Mouse (Mus musculus): ENCODE measurements around the gene Lmo4. TPM values are rescaled to one million over a fixed set of nuclear protein-coding genes. Genes with fewer than 3 reads are reported as not detected.

The Lmo4 gene
- total and polyA plus RNA-seq, 2 experiments from 2014 or later = 34.7 to 61.9 TPM

DNA sequence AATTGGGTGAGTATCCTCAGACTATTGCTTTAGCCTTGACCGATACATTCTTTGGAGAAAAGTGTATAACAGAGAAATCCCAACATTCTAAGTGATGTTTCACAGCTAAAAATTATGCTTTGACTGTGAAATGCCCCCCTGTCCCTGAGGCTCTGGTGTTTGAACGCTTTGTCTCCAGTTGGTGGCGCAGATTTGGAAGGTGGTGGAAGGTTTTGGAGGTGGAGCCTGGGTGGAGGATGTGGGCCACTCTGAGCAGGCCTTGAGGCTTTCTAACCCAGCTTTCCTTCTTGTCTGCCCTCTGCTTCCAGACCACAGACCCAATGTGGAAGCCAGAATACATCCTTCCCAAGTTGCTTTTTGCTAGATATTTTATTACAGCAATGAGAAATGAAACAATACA is 57.8 kb downstream of the Lmo4 start:
- ATAC-seq (ENCODE audit: insufficient read depth, low read depth) (no peak), DNase-seq (ENCODE audit: low spot score) (no peak)
- no peak overlapping the region for H3K9ac ChIP-seq (replicated peaks; ENCODE audit: low read depth, low read length)
- H3K4me2 ChIP-seq (ENCODE audit: low read depth, low read length) = no peak overlapping the region
- H3K4me1 ChIP-seq (ENCODE audit: control insufficient read depth, insufficient read depth) = no peaks in the 10 kb centered on the region
- no peak overlapping the region for H3K4me3 ChIP-seq (ENCODE audit: low read depth, low read length)
- no peaks in the 10 kb centered on the region for H3K27me3 ChIP-seq (ENCODE audit: control insufficient read depth, insufficient read depth, low read length)
- H3K36me3 ChIP-seq (replicated peaks; ENCODE audit: control insufficient read depth, insufficient read depth, low read length) = no peaks in the 10 kb centered on the region
- no peak for TF ChIP-seq EP300 (IDR thresholded peaks at IDR 0.05; ENCODE audit: low read depth)
- TF ChIP-seq CTCF (IDR thresholded peaks at IDR 0.05; ENCODE audit: low read depth) = no peak
- WGBS = 89% methylated on average over 3 of the region's 3 CpGs
- no peaks in the 10 kb centered on the region for H3K9me3 ChIP-seq (replicated peaks; ENCODE audit: control insufficient read depth, low read length)
- no peak overlapping the region for H3K27ac ChIP-seq (ENCODE audit: low read depth)

DNA sequence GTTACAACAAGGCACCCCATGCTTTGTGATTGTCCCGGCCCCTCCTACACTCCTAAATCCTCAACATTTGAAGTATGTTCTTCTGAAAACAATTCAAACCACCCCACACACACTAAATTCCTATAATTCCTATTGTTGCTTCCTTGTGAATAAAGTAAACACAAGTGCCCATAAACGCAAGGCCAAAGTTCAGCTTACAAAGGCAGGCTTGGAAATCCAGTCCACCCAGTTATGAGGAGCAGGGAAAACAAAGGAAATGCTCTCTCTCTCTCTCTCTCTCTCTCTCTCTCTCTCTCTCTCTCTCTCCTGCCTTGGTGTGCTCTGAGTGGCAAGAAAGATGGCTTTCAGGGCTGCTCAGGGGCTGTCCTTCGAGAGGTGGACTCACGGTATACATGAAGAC is 61.0 kb downstream of the Lmo4 start:
- H3K27ac ChIP-seq (ENCODE audit: low read depth) = no peak overlapping the region
- no peak overlapping the region for H3K9ac ChIP-seq (replicated peaks; ENCODE audit: low read depth, low read length)
- H3K4me1 ChIP-seq (ENCODE audit: control insufficient read depth, insufficient read depth) = no peaks in the 10 kb centered on the region
- no peak for DNase-seq (ENCODE audit: low spot score)
- ATAC-seq (ENCODE audit: insufficient read depth, low read depth) = no peak
- H3K27me3 ChIP-seq (ENCODE audit: control insufficient read depth, insufficient read depth, low read length) = no peaks in the 10 kb centered on the region
- H3K4me3 ChIP-seq (ENCODE audit: low read depth, low read length) = no peak overlapping the region
- H3K4me2 ChIP-seq (ENCODE audit: low read depth, low read length) = no peak overlapping the region
- H3K9me3 ChIP-seq (replicated peaks; ENCODE audit: control insufficient read depth, low read length) = no peaks in the 10 kb centered on the region
- 89% methylated on average over 4 of the region's 4 CpGs for WGBS
- H3K36me3 ChIP-seq (replicated peaks; ENCODE audit: control insufficient read depth, insufficient read depth, low read length) = no peaks in the 10 kb centered on the region
- TF ChIP-seq CTCF (IDR thresholded peaks at IDR 0.05; ENCODE audit: low read depth) (no peak), EP300 (IDR thresholded peaks at IDR 0.05; ENCODE audit: low read depth) (no peak)

- Histone ChIP-seq H3K4me2 (ENCODE audit: low read depth, low read length) (no peak overlapping the region), H3K36me3 (replicated peaks; ENCODE audit: control insufficient read depth, insufficient read depth, low read length) (no peaks in the 10 kb centered on the region), H3K9ac (replicated peaks; ENCODE audit: low read depth, low read length) (no peak overlapping the region), H3K9me3 (replicated peaks; ENCODE audit: control insufficient read depth, low read length) (no peaks in the 10 kb centered on the region), H3K27ac (ENCODE audit: low read depth) (no peak overlapping the region), H3K4me1 (ENCODE audit: control insufficient read depth, insufficient read depth) (no peaks in the 10 kb centered on the region), H3K27me3 (ENCODE audit: control insufficient read depth, insufficient read depth, low read length) (no peaks in the 10 kb centered on the region), H3K4me3 (ENCODE audit: low read depth, low read length) (no peak overlapping the region)
- 82% methylated on average over 7 of the region's 7 CpGs for WGBS
- TF ChIP-seq EP300 (IDR thresholded peaks at IDR 0.05; ENCODE audit: low read depth) (no peak), CTCF (IDR thresholded peaks at IDR 0.05; ENCODE audit: low read depth) (no peak)
- no peak for DNase-seq (ENCODE audit: low spot score)
- ATAC-seq (ENCODE audit: insufficient read depth, low read depth) = no peak
Measured at GRCm38 (mm10) chr3:144142939-144143338, 62.1 kb downstream of the Lmo4 start.

DNA sequence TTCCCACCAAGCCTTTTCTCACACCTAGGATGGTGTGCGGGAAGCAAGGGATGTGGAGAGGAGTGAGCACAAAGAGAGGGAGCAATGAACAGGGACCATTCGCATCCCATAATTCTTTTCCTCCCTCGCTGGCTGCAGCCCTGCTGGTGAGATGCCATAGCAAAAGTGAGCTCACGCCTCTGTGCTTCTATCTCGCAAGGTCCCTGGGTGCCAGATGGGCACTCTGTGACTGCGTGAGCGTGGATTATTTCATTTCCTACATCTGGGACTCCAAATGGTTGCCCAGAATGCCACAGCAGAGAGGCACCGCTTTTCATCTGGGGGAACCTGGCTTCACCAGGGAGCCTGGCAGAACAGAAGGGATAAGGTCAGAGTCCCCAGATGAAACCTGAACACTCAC is 63.2 kb downstream of the Lmo4 start:
- H3K4me2 ChIP-seq (ENCODE audit: low read depth, low read length) = no peak overlapping the region
- H3K9ac ChIP-seq (replicated peaks; ENCODE audit: low read depth, low read length) = no peak overlapping the region
- no peak overlapping the region for H3K4me3 ChIP-seq (ENCODE audit: low read depth, low read length)
- H3K36me3 ChIP-seq (replicated peaks; ENCODE audit: control insufficient read depth, insufficient read depth, low read length) = no peaks in the 10 kb centered on the region
- H3K27ac ChIP-seq (ENCODE audit: low read depth) = no peak overlapping the region
- no peaks in the 10 kb centered on the region for H3K27me3 ChIP-seq (ENCODE audit: control insufficient read depth, insufficient read depth, low read length)
- TF ChIP-seq EP300 (IDR thresholded peaks at IDR 0.05; ENCODE audit: low read depth) (no peak), CTCF (IDR thresholded peaks at IDR 0.05; ENCODE audit: low read depth) (no peak)
- no peaks in the 10 kb centered on the region for H3K9me3 ChIP-seq (replicated peaks; ENCODE audit: control insufficient read depth, low read length)
- no peaks in the 10 kb centered on the region for H3K4me1 ChIP-seq (ENCODE audit: control insufficient read depth, insufficient read depth)
- no peak for DNase-seq (ENCODE audit: low spot score)
- no peak for ATAC-seq (ENCODE audit: insufficient read depth, low read depth)
- 70% methylated on average over 8 of the region's 8 CpGs for WGBS

DNA sequence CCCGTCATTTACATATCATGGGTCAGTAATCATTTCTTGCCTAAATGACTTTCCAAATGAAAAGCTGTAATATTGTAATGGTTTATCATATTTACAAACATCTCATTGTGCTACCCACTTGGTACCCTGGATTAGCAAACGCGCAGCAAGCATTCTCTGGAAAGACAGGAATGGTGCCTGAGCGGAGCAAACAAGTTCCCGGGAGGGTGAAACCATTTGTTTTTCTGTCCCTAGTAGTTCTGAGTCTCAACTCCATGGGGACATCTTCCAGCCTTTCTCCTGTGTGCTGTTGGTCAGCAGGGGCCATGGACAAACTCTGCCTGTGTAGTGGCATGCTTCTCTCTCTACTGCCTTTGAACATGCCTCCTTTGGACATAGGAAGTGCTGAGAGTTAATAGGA is 64.2 kb downstream of the Lmo4 start:
- H3K9me3 ChIP-seq (replicated peaks; ENCODE audit: control insufficient read depth, low read length) = no peaks in the 10 kb centered on the region
- ATAC-seq (ENCODE audit: insufficient read depth, low read depth) (no peak), DNase-seq (ENCODE audit: low spot score) (no peak)
- H3K9ac ChIP-seq (replicated peaks; ENCODE audit: low read depth, low read length) = no peak overlapping the region
- no peak overlapping the region for H3K4me2 ChIP-seq (ENCODE audit: low read depth, low read length)
- no peak for TF ChIP-seq CTCF (IDR thresholded peaks at IDR 0.05; ENCODE audit: low read depth)
- no peak for TF ChIP-seq EP300 (IDR thresholded peaks at IDR 0.05; ENCODE audit: low read depth)
- H3K4me1 ChIP-seq (ENCODE audit: control insufficient read depth, insufficient read depth) = no peaks in the 10 kb centered on the region
- H3K36me3 ChIP-seq (replicated peaks; ENCODE audit: control insufficient read depth, insufficient read depth, low read length) = no peaks in the 10 kb centered on the region
- H3K4me3 ChIP-seq (ENCODE audit: low read depth, low read length) = no peak overlapping the region
- 85% methylated on average over 5 of the region's 5 CpGs for WGBS
- H3K27ac ChIP-seq (ENCODE audit: low read depth) = no peak overlapping the region
- H3K27me3 ChIP-seq (ENCODE audit: control insufficient read depth, insufficient read depth, low read length) = no peaks in the 10 kb centered on the region

DNA sequence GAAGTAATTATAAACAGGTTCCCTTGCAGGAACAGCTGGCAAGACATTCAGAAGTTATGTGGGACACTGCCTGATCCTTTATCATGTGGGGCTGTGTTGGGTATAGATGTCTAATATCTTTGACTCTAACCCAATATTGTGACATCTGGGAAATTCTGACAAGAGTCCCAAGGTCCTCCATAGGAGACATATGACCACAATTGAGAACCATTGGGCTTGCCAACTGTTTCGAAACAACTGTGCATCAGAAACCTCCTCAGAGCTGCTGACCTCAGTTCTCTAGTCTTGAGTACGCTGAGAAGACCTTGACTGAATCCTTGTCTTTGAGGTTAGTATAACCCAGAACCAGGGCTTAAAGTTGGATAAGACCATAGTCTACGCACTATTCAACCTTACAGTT is 66.4 kb downstream of the Lmo4 start:
- Histone ChIP-seq H3K27me3 (ENCODE audit: control insufficient read depth, insufficient read depth, low read length) (no peaks in the 10 kb centered on the region), H3K4me1 (ENCODE audit: control insufficient read depth, insufficient read depth) (no peaks in the 10 kb centered on the region), H3K4me3 (ENCODE audit: low read depth, low read length) (no peak overlapping the region), H3K36me3 (replicated peaks; ENCODE audit: control insufficient read depth, insufficient read depth, low read length) (no peaks in the 10 kb centered on the region), H3K27ac (ENCODE audit: low read depth) (no peak overlapping the region), H3K4me2 (ENCODE audit: low read depth, low read length) (no peak overlapping the region), H3K9ac (replicated peaks; ENCODE audit: low read depth, low read length) (no peak overlapping the region), H3K9me3 (replicated peaks; ENCODE audit: control insufficient read depth, low read length) (no peaks in the 10 kb centered on the region)
- no peak for DNase-seq (ENCODE audit: low spot score)
- TF ChIP-seq CTCF (IDR thresholded peaks at IDR 0.05; ENCODE audit: low read depth) = no peak
- TF ChIP-seq EP300 (IDR thresholded peaks at IDR 0.05; ENCODE audit: low read depth) = no peak
- ATAC-seq (ENCODE audit: insufficient read depth, low read depth) = no peak
- 88% methylated on average over 3 of the region's 3 CpGs for WGBS

Data from heart, postnatal 0 days (tissue).